In the genomic region with DNA sequence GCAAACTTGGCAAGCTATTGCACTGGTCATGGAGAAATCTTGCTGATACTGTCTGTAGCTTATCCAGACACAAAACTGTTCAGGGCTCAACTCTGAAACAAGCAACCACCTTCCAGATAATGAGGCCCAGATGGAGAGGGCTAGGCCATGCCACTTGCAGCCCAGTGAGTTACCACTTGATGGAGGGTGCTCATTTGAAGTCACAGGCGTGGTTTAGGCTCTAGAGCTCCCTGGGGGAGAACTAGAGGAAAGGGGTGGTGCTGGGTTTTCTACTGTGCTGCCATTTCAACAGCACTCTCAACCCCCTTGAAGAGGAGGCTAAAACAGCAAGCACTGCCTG, we compare ENCODE assay signal across 9 mouse cellular contexts. TPM values are rescaled to one million over a fixed set of nuclear protein-coding genes. Genes with fewer than 3 reads are reported as not detected.
A peak's percentile ranks its signal among the peaks of the same experiment; 100 is the strongest.
DNase-seq lines count a peak whose midpoint lies in the region; ATAC-seq lines count a peak whose summit lies in the region.
"Had no signal": no experiment of that assay in that cellular context is flagged by ENCODE, and none has a peak within 500 bp of the region (broad histone marks: within the 10 kb centered on the region; RNA-seq: fewer than 3 reads in every experiment).

No protein-coding gene starts in this region.

- peaks cover 71% of the 10 kb centered on the region for H3K4me1 ChIP-seq in kidney, embryonic 14.5 days (ENCODE audit: control insufficient read depth, insufficient read depth, low read length)
- H3K4me1 ChIP-seq in embryonic facial prominence, embryonic 14.5 days (ENCODE audit: control insufficient read depth, insufficient read depth, low read length) = peaks cover 77% of the 10 kb centered on the region
- H3K4me1 ChIP-seq in liver, embryonic 16.5 days (ENCODE audit: control insufficient read depth, low read depth, low read length) = peaks cover 50% of the 10 kb centered on the region

- H3K9ac ChIP-seq in kidney, embryonic 14.5 days (ENCODE audit: low read depth, low read length) = no peak overlapping the region; the same call in 1 of the 2 replicates
- H3K9ac ChIP-seq in embryonic facial prominence, embryonic 14.5 days (ENCODE audit: low read depth, low read length) = no peak overlapping the region
- no peak overlapping the region for H3K9ac ChIP-seq in liver, embryonic 16.5 days (ENCODE audit: low read depth, low read length)

- WGBS in kidney, embryonic 14.5 days = 40% methylated on average over 1 of the region's 1 CpGs
- WGBS in embryonic facial prominence, embryonic 14.5 days = 0% methylated on average over 1 of the region's 1 CpGs
- WGBS in liver, embryonic 16.5 days (ENCODE audit: insufficient replicate concordance) = 23% methylated on average over 1 of the region's 1 CpGs

- no peak for DNase-seq in kidney, adult 11 months
- DNase-seq in NIH3T3 (ENCODE audit: low read depth) = peak; percentile 75
- no peak for DNase-seq in embryonic facial prominence, embryonic 14.5 days (ENCODE audit: low spot score)
- DNase-seq in urinary bladder, postnatal 36 days (ENCODE audit: low spot score in 2 of 2) = no peak
- no peak for DNase-seq in gastrocnemius, adult 18-20 months (ENCODE audit: low spot score)
- no peak for DNase-seq in left cerebral cortex, postnatal 14 days (ENCODE audit: low spot score in 2 of 2)
- DNase-seq: cerebellum, postnatal 36 days had no signal

- peak overlapping the region; percentile 85 for H3K27ac ChIP-seq in kidney, embryonic 14.5 days (ENCODE audit: low read depth, low read length)
- peak overlapping the region; percentile 86 for H3K27ac ChIP-seq in embryonic facial prominence, embryonic 14.5 days (replicated peaks; ENCODE audit: low read depth, low read length)
- peak overlapping the region; percentile 57 for H3K27ac ChIP-seq in liver, embryonic 16.5 days (ENCODE audit: low read length)

- ATAC-seq in kidney, embryonic 14.5 days (ENCODE audit: low FRiP score, low TSS enrichment) = no peak
- ATAC-seq in embryonic facial prominence, embryonic 14.5 days (ENCODE audit: low read depth) = no peak
- 0 out of 2 replicates have a peak, but pooled peaks have one; percentile 22 for ATAC-seq in liver, embryonic 16.5 days (ENCODE audit: low read depth)

- H3K27me3 ChIP-seq in kidney, embryonic 14.5 days (ENCODE audit: control insufficient read depth, insufficient read depth, low read length) = no peaks in the 10 kb centered on the region
- H3K27me3 ChIP-seq in embryonic facial prominence, embryonic 14.5 days (replicated peaks; ENCODE audit: control insufficient read depth, insufficient read depth, low read length) = no peaks in the 10 kb centered on the region
- no peaks in the 10 kb centered on the region for H3K27me3 ChIP-seq in liver, embryonic 16.5 days (ENCODE audit: control insufficient read depth, insufficient read depth, low read depth, low read length)

- no peaks in the 10 kb centered on the region for H3K9me3 ChIP-seq in kidney, embryonic 14.5 days (ENCODE audit: control insufficient read depth, low read length)
- no peaks in the 10 kb centered on the region for H3K9me3 ChIP-seq in embryonic facial prominence, embryonic 14.5 days (ENCODE audit: control insufficient read depth, low read length)
- no peaks in the 10 kb centered on the region for H3K9me3 ChIP-seq in liver, embryonic 16.5 days (replicated peaks; ENCODE audit: control insufficient read depth, low read length)

- no peak overlapping the region for H3K4me3 ChIP-seq in kidney, embryonic 14.5 days (ENCODE audit: low read length)
- no peak overlapping the region for H3K4me3 ChIP-seq in embryonic facial prominence, embryonic 14.5 days (ENCODE audit: low read depth, low read length)
- no peak overlapping the region for H3K4me3 ChIP-seq in liver, embryonic 16.5 days (ENCODE audit: low read depth, low read length)

- no peak overlapping the region for H3K4me2 ChIP-seq in kidney, embryonic 14.5 days (replicated peaks; ENCODE audit: low read depth, low read length)
- H3K4me2 ChIP-seq in embryonic facial prominence, embryonic 14.5 days (ENCODE audit: low read depth, low read length) = no peak overlapping the region
- H3K4me2 ChIP-seq in liver, embryonic 16.5 days (ENCODE audit: low read depth, low read length) = no peak overlapping the region

- H3K36me3 ChIP-seq in kidney, embryonic 14.5 days (ENCODE audit: control insufficient read depth, insufficient read depth, low read length) = peaks cover 3% of the 10 kb centered on the region; the same call in 1 of the 2 replicates
- H3K36me3 ChIP-seq in embryonic facial prominence, embryonic 14.5 days (ENCODE audit: control insufficient read depth, insufficient read depth, low read length) = peaks cover 20% of the 10 kb centered on the region
- no peaks in the 10 kb centered on the region; the same call in 1 of the 2 replicates for H3K36me3 ChIP-seq in liver, embryonic 16.5 days (ENCODE audit: control insufficient read depth, insufficient read depth)

- intact Hi-C loops in left cerebral cortex, postnatal 14 days (cut with DNase I) = no loop called here

RNA-seq across cellular contexts. Expression of gene Actn4, which starts 15.9 kb away (rescaled TPM):
- polyA plus RNA-seq in kidney, embryonic 14.5 days (2014; fragmentation: Nextera tagmentation; extraction: Ambion mirVana) = 176 and 239 TPM in 2 replicates
- 256 and 280 TPM in 2 replicates for polyA plus RNA-seq in embryonic facial prominence, embryonic 14.5 days (2014; fragmentation: Nextera tagmentation; extraction: Ambion mirVana)
- polyA plus RNA-seq in liver, embryonic 16.5 days (2015; fragmentation: Nextera tagmentation; extraction: Ambion mirVana) = 130 and 137 TPM in 2 replicates
- total RNA-seq in gastrocnemius, adult 18-20 months (2021) = 10 to 100 TPM; 29.6 to 46.1 TPM
- 100 to 1,000 TPM; 177 to 205 TPM for total RNA-seq in left cerebral cortex, postnatal 14 days (2021)

RNA-seq across cellular contexts. Expression of gene Eif3k, which starts 35.4 kb away (rescaled TPM):
- polyA plus RNA-seq in kidney, embryonic 14.5 days (2014; fragmentation: Nextera tagmentation; extraction: Ambion mirVana) = 458 and 497 TPM in 2 replicates
- 403 and 404 TPM in 2 replicates for polyA plus RNA-seq in embryonic facial prominence, embryonic 14.5 days (2014; fragmentation: Nextera tagmentation; extraction: Ambion mirVana)
- 195 and 205 TPM in 2 replicates for polyA plus RNA-seq in liver, embryonic 16.5 days (2015; fragmentation: Nextera tagmentation; extraction: Ambion mirVana)
- total RNA-seq in gastrocnemius, adult 18-20 months (2021) = 100 to 1,000 TPM; 128 TPM
- total RNA-seq in left cerebral cortex, postnatal 14 days (2021) = 100 to 1,000 TPM; 163 to 174 TPM

RNA-seq across cellular contexts. Expression of gene Map4k1, which starts 35.6 kb away (rescaled TPM):
- polyA plus RNA-seq in kidney, embryonic 14.5 days (2014; fragmentation: Nextera tagmentation; extraction: Ambion mirVana) = 9.8 and 12.6 TPM in 2 replicates
- polyA plus RNA-seq in embryonic facial prominence, embryonic 14.5 days (2014; fragmentation: Nextera tagmentation; extraction: Ambion mirVana) = 7.2 and 8.7 TPM in 2 replicates
- 28.3 and 30.2 TPM in 2 replicates for polyA plus RNA-seq in liver, embryonic 16.5 days (2015; fragmentation: Nextera tagmentation; extraction: Ambion mirVana)
- total RNA-seq in gastrocnemius, adult 18-20 months (2021) = under 1 TPM; 0.24 to 0.59 TPM
- total RNA-seq in left cerebral cortex, postnatal 14 days (2021) = 1 to 10 TPM; 2.0 to 3.7 TPM
